Mouse (Mus musculus) limb, embryonic 14.5 days (tissue): ENCODE measurements around the gene Prpf18. TPM values are rescaled to one million over a fixed set of nuclear protein-coding genes. Genes with fewer than 3 reads are reported as not detected.

Experiments used
- ATAC-seq: fragments of 200-750 bp; cut with Nextera tagmentation; 2 replicates; pipeline ENCODE4 v1.8.0; 2017; ENCODE audit warnings: low read depth, moderate number of reproducible peaks, moderate TSS enrichment; ENCODE audit not compliant: low FRiP score
- DNase-seq: peaks from one replicate; pipeline ENCODE4 v3.0.0-alpha.2; 2015; ENCODE audit warnings: low spot score
- H3K27ac ChIP-seq: fragments of 300-500 bp; sonication (generic); replicated peaks from 2 replicates; pipeline ENCODE4 v1.5.1; 2014; ENCODE audit warnings: low read depth, mild to moderate bottlenecking, low read length, moderate library complexity, mixed read lengths
- H3K27me3 ChIP-seq: fragments of 300-500 bp; sonication (generic); 2 replicates; pipeline ENCODE4 v1.6.1; 2014; ENCODE audit warnings: low read length, mixed read lengths; ENCODE audit not compliant: control insufficient read depth, insufficient read depth
- H3K36me3 ChIP-seq: fragments of 300-500 bp; sonication (generic); 2 replicates; pipeline ENCODE4 v1.6.1; 2014; ENCODE audit warnings: mild to moderate bottlenecking, low read length, moderate library complexity, mixed read lengths; ENCODE audit not compliant: control insufficient read depth, insufficient read depth
- H3K4me1 ChIP-seq: fragments of 300-500 bp; sonication (generic); 2 replicates; pipeline ENCODE4 v1.6.1; 2014; ENCODE audit warnings: antibody characterized with exemption, low read length, mixed read lengths; ENCODE audit not compliant: control insufficient read depth, insufficient read depth
- H3K4me2 ChIP-seq: fragments of 300-500 bp; sonication (generic); replicated peaks from 2 replicates; pipeline ENCODE4 v1.6.1; 2014; ENCODE audit warnings: low read depth, mild to moderate bottlenecking, low read length, moderate library complexity; ENCODE audit not compliant: severe bottlenecking
- H3K4me3 ChIP-seq: fragments of 300-500 bp; sonication (generic); replicated peaks from 2 replicates; pipeline ENCODE4 v1.5.1; 2014; ENCODE audit warnings: low read length
- H3K9ac ChIP-seq: fragments of 300-500 bp; sonication (generic); 2 replicates; pipeline ENCODE4 v1.6.1; 2014; ENCODE audit warnings: mild to moderate bottlenecking, low read depth, low read length, moderate library complexity; ENCODE audit not compliant: severe bottlenecking
- H3K9me3 ChIP-seq: fragments of 300-500 bp; sonication (generic); 2 replicates; pipeline ENCODE4 v1.6.1; 2016; ENCODE audit warnings: low read length; ENCODE audit not compliant: control insufficient read depth
- POLR2A ChIP-seq: fragments of 200-500 bp; IDR thresholded peaks from 2 replicates; pipeline ENCODE4 v1.8.0; 2012; ENCODE audit warnings: inconsistent platforms, mild to moderate bottlenecking, moderate library complexity, borderline replicate concordance; ENCODE audit not compliant: insufficient read depth, insufficient read length; ENCODE audit errors: extremely low read depth
- WGBS: fragments of 180-500 bp; shearing (Covaris S2); extraction: QIAGEN DNeasy Blood & Tissue Kit; methylation state at CpG from one replicate; pipeline ENCODE4 v1.1.7; 2014; 5-methylcytosine and 5-hydroxymethylcytosine counted together
- polyA plus RNA-seq, 2 experiments: library from polyadenylated mRNA; depleted of rRNA in 1 of 2; stranded (reverse) in 1 of 2; unstranded in 1 of 2; fragments of >200 nt; fragmentation: Nextera tagmentation in 1 of 2; extraction: Ambion mirVana in 1 of 2; gene quantifications; 2 replicates each; pipeline versions ENCODE4 v1.2.1 to v1.2.3; 2012 to 2014

The Prpf18 gene
- polyA plus RNA-seq, 2 experiments: 26.2 to 28.0 TPM

DNA sequence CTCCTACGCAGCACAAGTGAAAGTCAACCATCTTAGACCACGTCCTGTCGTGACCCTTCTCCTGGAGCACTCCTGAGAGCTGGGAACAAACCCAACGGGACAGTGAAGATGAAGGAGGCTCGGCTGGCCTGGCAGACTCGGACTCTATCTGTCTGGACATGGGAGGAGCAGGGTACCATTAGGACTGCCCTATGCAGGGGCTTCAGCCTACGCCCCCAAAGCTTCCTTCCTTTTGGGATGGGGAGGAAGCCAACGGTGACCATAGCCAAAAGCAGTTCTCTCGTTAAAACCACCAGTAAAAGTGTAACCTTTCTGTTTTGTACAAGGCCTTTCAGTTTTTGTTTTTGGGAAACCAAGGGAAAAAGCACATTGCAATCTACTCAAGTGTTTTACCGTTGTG is 40.2 kb downstream of the Prpf18 start:
- 81% methylated on average over 10 of the region's 10 CpGs for WGBS
- H3K9me3 ChIP-seq: no peaks in the 10 kb centered on the region

DNA sequence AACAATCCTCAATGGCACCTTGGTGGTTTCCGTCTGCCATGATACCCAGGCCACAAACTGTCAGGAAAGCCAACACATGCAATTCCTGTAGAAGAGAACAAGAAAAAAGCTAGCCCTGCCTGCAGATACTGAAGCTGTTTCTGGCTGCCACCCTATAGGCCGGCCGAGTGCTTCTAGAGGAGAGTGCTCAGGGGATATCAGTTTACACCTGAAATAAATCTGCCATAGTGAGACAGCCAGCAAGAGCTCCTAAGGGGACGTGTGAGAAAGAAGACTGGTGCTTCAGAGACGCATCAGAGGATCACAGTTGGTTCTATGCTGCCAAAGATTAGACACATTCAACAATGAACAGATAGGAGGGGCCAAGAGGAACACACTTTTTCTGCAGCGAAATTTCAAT is 40.6 kb downstream of the Prpf18 start:
- TF ChIP-seq POLR2A: no peak
- H3K4me3 ChIP-seq: no peak overlapping the region
- no peaks in the 10 kb centered on the region for H3K9me3 ChIP-seq
- 0 out of 2 replicates have a peak, but pooled peaks cover 2% of the 10 kb centered on the region for H3K4me1 ChIP-seq
- WGBS: 47% methylated on average over 6 of the region's 6 CpGs
- H3K27ac ChIP-seq: no peak overlapping the region
- DNase-seq (no peak), ATAC-seq (no peak)
- peaks cover 76% of the 10 kb centered on the region for H3K36me3 ChIP-seq
- H3K9ac ChIP-seq: no peak overlapping the region
- no peak overlapping the region for H3K4me2 ChIP-seq
- no peaks in the 10 kb centered on the region for H3K27me3 ChIP-seq

More for the DNA sequence above, 40.2 kb downstream of the Prpf18 start:
- ATAC-seq: no peak
- Histone ChIP-seq H3K27me3 (no peaks in the 10 kb centered on the region), H3K4me3 (no peak overlapping the region), H3K27ac (no peak overlapping the region), H3K9ac (no peak overlapping the region), H3K36me3 (peaks cover 72% of the 10 kb centered on the region), H3K4me2 (no peak overlapping the region), H3K4me1 (0 out of 2 replicates have a peak, but pooled peaks cover 2% of the 10 kb centered on the region)
- TF ChIP-seq POLR2A: no peak
- DNase-seq: no peak

DNA sequence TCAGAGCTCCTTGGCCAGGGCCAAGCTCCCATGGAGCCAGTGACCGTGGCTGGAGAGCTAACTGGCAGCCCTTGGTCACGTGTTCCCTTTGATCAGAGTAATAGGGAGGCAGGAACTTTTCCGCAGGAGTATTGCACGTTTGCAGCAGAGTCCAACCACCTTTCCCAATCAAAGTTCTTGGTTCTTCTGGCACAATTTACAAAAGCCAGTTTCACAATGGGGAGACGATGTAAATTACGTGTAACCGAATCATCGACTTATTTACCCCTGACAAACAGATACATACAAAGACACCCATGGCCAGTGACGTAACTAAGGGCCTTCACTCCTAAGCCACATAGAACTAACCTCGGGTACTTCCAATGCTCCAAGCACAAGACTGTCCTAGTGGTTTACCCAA is 42.5 kb downstream of the Prpf18 start:
- 81% methylated on average over 10 of the region's 10 CpGs for WGBS
- ATAC-seq (no peak), DNase-seq (no peak)
- Histone ChIP-seq H3K36me3 (peaks cover 90% of the 10 kb centered on the region), H3K27ac (no peak overlapping the region), H3K9me3 (no peaks in the 10 kb centered on the region), H3K27me3 (no peaks in the 10 kb centered on the region), H3K4me2 (no peak overlapping the region), H3K4me1 (0 out of 2 replicates have a peak, but pooled peaks cover 2% of the 10 kb centered on the region), H3K4me3 (no peak overlapping the region), H3K9ac (no peak overlapping the region)
- TF ChIP-seq POLR2A: no peak

DNA sequence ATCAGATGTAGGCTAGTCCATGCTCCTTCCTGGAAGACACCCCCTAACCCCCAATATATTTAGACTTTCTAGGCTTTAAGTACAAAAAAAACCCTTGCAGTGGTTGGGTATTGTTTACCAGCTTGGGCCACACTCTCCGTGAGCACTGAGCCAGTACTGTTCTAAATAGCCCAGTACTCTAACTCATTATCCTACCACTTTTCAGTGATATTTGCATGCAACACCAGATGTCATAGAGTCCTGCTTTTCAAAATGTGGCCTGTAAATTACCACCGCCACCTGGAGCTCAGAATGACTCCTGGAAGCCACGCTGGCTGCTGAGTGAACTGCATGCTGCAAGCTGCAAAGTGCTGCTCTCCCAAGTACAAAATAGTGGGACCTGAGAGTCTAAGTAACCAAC is 43.7 kb downstream of the Prpf18 start:
- DNase-seq (no peak), ATAC-seq (no peak)
- TF ChIP-seq POLR2A: no peak
- H3K27ac ChIP-seq: no peak overlapping the region
- H3K36me3 ChIP-seq: peaks cover 97% of the 10 kb centered on the region
- no peaks in the 10 kb centered on the region for H3K27me3 ChIP-seq
- H3K4me3 ChIP-seq: no peak overlapping the region
- no peaks in the 10 kb centered on the region for H3K9me3 ChIP-seq
- no peak overlapping the region for H3K4me2 ChIP-seq
- no peak overlapping the region for H3K9ac ChIP-seq
- WGBS: 50% methylated on average over 3 of the region's 3 CpGs
- 0 out of 2 replicates have a peak, but pooled peaks cover 2% of the 10 kb centered on the region for H3K4me1 ChIP-seq

DNA sequence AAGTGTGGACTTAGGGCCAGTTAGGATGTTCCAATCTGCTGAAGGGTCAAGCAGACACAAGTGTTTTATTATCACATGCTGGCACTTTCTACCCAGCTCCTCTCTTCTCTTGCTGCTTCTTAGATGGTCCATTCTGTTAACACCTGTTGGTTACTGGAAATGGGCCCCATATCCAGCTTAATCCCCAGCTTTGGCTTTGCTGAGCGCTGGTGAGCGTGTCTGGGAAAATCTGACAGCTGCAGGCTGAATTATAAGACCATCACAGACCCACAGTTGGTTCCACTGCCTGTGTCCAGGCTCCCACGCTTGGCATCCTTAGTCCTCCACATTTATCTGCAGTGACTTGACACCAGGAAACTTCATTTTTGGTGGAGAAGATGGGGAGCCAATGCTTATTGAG is 45.4 kb downstream of the Prpf18 start:
- no peak overlapping the region for H3K4me2 ChIP-seq
- ATAC-seq: peak; percentile 20; the same call in 1 of the 2 replicates
- 83% methylated on average over 3 of the region's 3 CpGs for WGBS
- no peak overlapping the region for H3K4me3 ChIP-seq
- TF ChIP-seq POLR2A: no peak
- H3K27ac ChIP-seq: no peak overlapping the region
- H3K4me1 ChIP-seq: 0 out of 2 replicates have a peak, but pooled peaks cover 5% of the 10 kb centered on the region
- H3K9me3 ChIP-seq: no peaks in the 10 kb centered on the region
- H3K27me3 ChIP-seq: no peaks in the 10 kb centered on the region
- no peak for DNase-seq
- peaks cover 94% of the 10 kb centered on the region for H3K36me3 ChIP-seq
- H3K9ac ChIP-seq: no peak overlapping the region
